Mouse (Mus musculus) intestine, postnatal 0 days (tissue): ENCODE data around the gene Baiap2l2. TPM values are rescaled to one million over a fixed set of nuclear protein-coding genes. Genes with fewer than 3 reads are reported as not detected.

Source experiments
- ATAC-seq: fragments of 200-750 bp; cut with Nextera tagmentation; 2 replicates; pipeline ENCODE4 v1.8.0; 2017; ENCODE audit warnings: mild to moderate bottlenecking, moderate TSS enrichment, moderate library complexity
- H3K27ac ChIP-seq: fragments of 300-500 bp; sonication (generic); 2 replicates; pipeline ENCODE4 v1.5.1; 2014; ENCODE audit warnings: mild to moderate bottlenecking, low read depth, low read length, moderate library complexity
- H3K27me3 ChIP-seq: fragments of 300-500 bp; sonication (generic); replicated peaks from 2 replicates; pipeline ENCODE4 v1.6.1; 2014; ENCODE audit warnings: low read length, mixed read lengths; ENCODE audit not compliant: control insufficient read depth, insufficient read depth
- H3K36me3 ChIP-seq: fragments of 300-500 bp; sonication (generic); 2 replicates; pipeline ENCODE4 v1.6.1; 2014; ENCODE audit warnings: mild to moderate bottlenecking, moderate library complexity; ENCODE audit not compliant: control insufficient read depth, insufficient read depth
- H3K4me1 ChIP-seq: fragments of 300-500 bp; sonication (generic); replicated peaks from 2 replicates; pipeline ENCODE4 v1.6.1; 2014; ENCODE audit warnings: antibody characterized with exemption, low read length, mixed read lengths; ENCODE audit not compliant: control insufficient read depth, insufficient read depth
- H3K4me2 ChIP-seq: fragments of 300-500 bp; sonication (generic); replicated peaks from 2 replicates; pipeline ENCODE4 v1.6.1; 2014; ENCODE audit warnings: low read depth, mild to moderate bottlenecking, moderate library complexity
- H3K4me3 ChIP-seq: fragments of 300-500 bp; sonication (generic); 2 replicates; pipeline ENCODE4 v1.5.1; 2014; ENCODE audit warnings: low read depth, low read length
- H3K9ac ChIP-seq: fragments of 300-500 bp; sonication (generic); 2 replicates; pipeline ENCODE4 v1.6.1; 2014; ENCODE audit warnings: mild to moderate bottlenecking, low read depth, low read length
- H3K9me3 ChIP-seq: fragments of 300-500 bp; sonication (generic); 2 replicates; pipeline ENCODE4 v1.6.1; 2016; ENCODE audit warnings: mixed run types; ENCODE audit not compliant: control insufficient read depth
- CTCF ChIP-seq: sonication (generic); IDR thresholded peaks from 2 replicates; pipeline ENCODE4 v1.5.1; 2016; ENCODE audit warnings: low read depth, mild to moderate bottlenecking, control low read depth, antibody characterized with exemption, moderate library complexity
- WGBS: fragments of 180-500 bp; shearing (Covaris S2); extraction: QIAGEN DNeasy Blood & Tissue Kit; methylation state at CpG from one replicate; pipeline ENCODE4 v1.1.7; 2014; 5-methylcytosine and 5-hydroxymethylcytosine counted together
- polyA plus RNA-seq: library from polyadenylated mRNA; unstranded; fragments of >200 nt; fragmentation: Nextera tagmentation; extraction: Ambion mirVana; gene quantifications from 2 replicates; pipeline ENCODE4 v1.2.1, GENCODE M21; 2015

Baiap2l2 gene
- polyA plus RNA-seq, 1 experiment from 2014 or later: 19.3 TPM

GRCm38 (mm10) chr15:79210357-79210756 lies 75.0 kb downstream of the Baiap2l2 start:
- Histone ChIP-seq H3K4me1 (no peaks in the 10 kb centered on the region), H3K9me3 (no peaks in the 10 kb centered on the region), H3K27ac (no peak overlapping the region), H3K36me3 (no peaks in the 10 kb centered on the region), H3K4me2 (no peak overlapping the region), H3K9ac (no peak overlapping the region), H3K27me3 (0 out of 2 replicates have a peak, but pooled peaks cover 2% of the 10 kb centered on the region), H3K4me3 (no peak overlapping the region)
- no peak for ATAC-seq
- 79% methylated on average over 2 of the region's 2 CpGs for WGBS
- no peak for TF ChIP-seq CTCF

GRCm38 (mm10) chr15:79208758-79209439 lies 76.4 kb downstream of the Baiap2l2 start:
- Histone ChIP-seq H3K27ac (no peak overlapping the region), H3K9ac (no peak overlapping the region), H3K4me1 (no peaks in the 10 kb centered on the region), H3K4me3 (no peak overlapping the region), H3K36me3 (no peaks in the 10 kb centered on the region), H3K27me3 (0 out of 2 replicates have a peak, but pooled peaks cover 3% of the 10 kb centered on the region), H3K4me2 (no peak overlapping the region), H3K9me3 (no peaks in the 10 kb centered on the region)
- whole genome bisulfite sequencing: 66% methylated on average over 27 of the region's 27 CpGs
- no peak for ATAC-seq
- no peak for TF ChIP-seq CTCF

GRCm38 (mm10) chr15:79208211-79208610 lies 77.1 kb downstream of the Baiap2l2 start:
- H3K9ac ChIP-seq: no peak overlapping the region
- no peak for ATAC-seq
- no peaks in the 10 kb centered on the region for H3K9me3 ChIP-seq
- H3K4me2 ChIP-seq: no peak overlapping the region
- no peak overlapping the region for H3K27ac ChIP-seq
- TF ChIP-seq CTCF: no peak
- H3K36me3 ChIP-seq: no peaks in the 10 kb centered on the region
- H3K4me3 ChIP-seq: no peak overlapping the region
- WGBS: 65% methylated on average over 6 of the region's 6 CpGs
- H3K4me1 ChIP-seq: no peaks in the 10 kb centered on the region
- 0 out of 2 replicates have a peak, but pooled peaks cover 3% of the 10 kb centered on the region for H3K27me3 ChIP-seq

Other genes with a start within 250 kb of the Baiap2l2 start
- gene Galr3, start 243.7 kb downstream of the Baiap2l2 start, polyA plus RNA-seq: 2.2 and 2.6 TPM in 2 replicates
- gene Ankrd54, start 222.6 kb downstream of the Baiap2l2 start, polyA plus RNA-seq: 44.1 and 48.8 TPM in 2 replicates
- gene Eif3l, start 210.4 kb downstream of the Baiap2l2 start, polyA plus RNA-seq: 97.0 and 100 TPM in 2 replicates
- 3.7 and 5.0 TPM in 2 replicates for gene Micall1, start 176.6 kb downstream of the Baiap2l2 start, polyA plus RNA-seq
- 256 and 266 TPM in 2 replicates for gene Polr2f, start 144.5 kb downstream of the Baiap2l2 start, polyA plus RNA-seq
- 4.2 and 5.2 TPM in 2 replicates for gene 1700088E04Rik, start 144.3 kb downstream of the Baiap2l2 start, polyA plus RNA-seq
- gene Sox10, start 120.3 kb downstream of the Baiap2l2 start, polyA plus RNA-seq: 2.8 and 3.5 TPM in 2 replicates
- 21.9 and 24.6 TPM in 2 replicates for gene Pick1, start 56.4 kb downstream of the Baiap2l2 start, polyA plus RNA-seq
- gene Gm49486, start 56.1 kb downstream of the Baiap2l2 start, polyA plus RNA-seq: 0.14 and 0.30 TPM in 2 replicates
- 0.12 TPM in 1 of 2 replicates, not detected in the other for gene Slc16a8, start 30.8 kb downstream of the Baiap2l2 start, polyA plus RNA-seq
- gene Pla2g6, start 42.9 kb upstream of the Baiap2l2 start, polyA plus RNA-seq: 17.4 and 22.1 TPM in 2 replicates
- 6.6 and 8.8 TPM in 2 replicates for gene Maff, start 61.1 kb upstream of the Baiap2l2 start, polyA plus RNA-seq
- gene Tmem184b, start 118.0 kb upstream of the Baiap2l2 start, polyA plus RNA-seq: 32.7 and 34.1 TPM in 2 replicates
- 18.2 and 25.7 TPM in 2 replicates for gene Csnk1e, start 170.0 kb upstream of the Baiap2l2 start, polyA plus RNA-seq
- not detected in 2 replicates for gene Kcnj4, start 219.7 kb upstream of the Baiap2l2 start, polyA plus RNA-seq
- 75.7 and 95.2 TPM in 2 replicates for gene Kdelr3, start 230.9 kb upstream of the Baiap2l2 start, polyA plus RNA-seq